Mouse (Mus musculus) bone marrow macrophage, adult 2 months (primary cell): ENCODE measurements around the gene Oprm1.

Source experiments
- CTCF ChIP-seq: IDR thresholded peaks from 2 replicates; pipeline ENCODE4 v1.5.1; 2012; ENCODE audit warnings: low read depth, mild to moderate bottlenecking, low read length, moderate library complexity
- POLR2A ChIP-seq: IDR thresholded peaks from 2 replicates; pipeline ENCODE4 v1.6.1; 2012; ENCODE audit warnings: mild to moderate bottlenecking, low read depth, low read length, borderline replicate concordance

- TF ChIP-seq CTCF (no peak), POLR2A (no peak)
These were observed 168.4 kb downstream of the Oprm1 start for GRCm38 (mm10) chr10:6926724-6927123.
